Mouse (Mus musculus): ENCODE results near the gene Cldn19.
A peak's percentile ranks its signal among the peaks of the same experiment; 100 is the strongest.

The Cldn19 gene

GRCm38 (mm10) chr4:119255351-119255750 lies at the start of gene Cldn19:
Gene Cldn19, plus strand, starts transcription at chr4:119255414.
- no peak for DNase-seq (ENCODE audit: low read depth, low spot score)

GRCm38 (mm10) chr4:119216667-119217066 lies 38.5 kb upstream of the Cldn19 start:
- DNase-seq (ENCODE audit: low read depth, low spot score) = no peak

- DNase-seq (ENCODE audit: low read depth, low spot score) = no peak
Measured at GRCm38 (mm10) chr4:119218169-119218568, 37.0 kb upstream of the Cldn19 start, which contains the start of gene Tmem269. Gene Tmem269, minus strand, starts transcription at chr4:119218217.

- no peak for DNase-seq (ENCODE audit: low read depth, low spot score)
Measured at GRCm38 (mm10) chr4:119223696-119224095, 31.5 kb upstream of the Cldn19 start.

GRCm38 (mm10) chr4:119224534-119224933 lies 30.7 kb upstream of the Cldn19 start:
- no peak for DNase-seq (ENCODE audit: low read depth, low spot score)

- no peak for DNase-seq (ENCODE audit: low read depth, low spot score)
Measured at GRCm38 (mm10) chr4:119225719-119226118, 29.5 kb upstream of the Cldn19 start.

GRCm38 (mm10) chr4:119226751-119227150 lies 28.5 kb upstream of the Cldn19 start:
- no peak for DNase-seq (ENCODE audit: low read depth, low spot score)

GRCm38 (mm10) chr4:119232410-119233255 lies 22.6 kb upstream of the Cldn19 start, which contains the start of the genes AU022252 and P3h1:
Gene AU022252, minus strand, starts transcription at chr4:119232712.
Gene P3h1, plus strand, starts transcription at chr4:119232915.
- DNase-seq (ENCODE audit: low read depth, low spot score) = peak; percentile 99

GRCm38 (mm10) chr4:119233256-119233901 lies 21.8 kb upstream of the Cldn19 start:
- DNase-seq (ENCODE audit: low read depth, low spot score) = peak; percentile 57

- no peak for DNase-seq (ENCODE audit: low read depth, low spot score)
Measured at GRCm38 (mm10) chr4:119234348-119234747, 20.9 kb upstream of the Cldn19 start.

GRCm38 (mm10) chr4:119238661-119239060 lies 16.6 kb upstream of the Cldn19 start:
- no peak for DNase-seq (ENCODE audit: low read depth, low spot score)

- peak; percentile 65 for DNase-seq (ENCODE audit: low read depth, low spot score)
Measured at GRCm38 (mm10) chr4:119239181-119239682, 16.0 kb upstream of the Cldn19 start.

- no peak for DNase-seq (ENCODE audit: low read depth, low spot score)
Measured at GRCm38 (mm10) chr4:119241664-119242063, 13.6 kb upstream of the Cldn19 start.

GRCm38 (mm10) chr4:119242571-119242970 lies 12.6 kb upstream of the Cldn19 start:
- no peak for DNase-seq (ENCODE audit: low read depth, low spot score)

- no peak for DNase-seq (ENCODE audit: low read depth, low spot score)
Measured at GRCm38 (mm10) chr4:119244468-119245240, 10.6 kb upstream of the Cldn19 start.

- no peak for DNase-seq (ENCODE audit: low read depth, low spot score)
Measured at GRCm38 (mm10) chr4:119245556-119245955, 9.7 kb upstream of the Cldn19 start.

GRCm38 (mm10) chr4:119245961-119246360 lies 9.3 kb upstream of the Cldn19 start:
- DNase-seq (ENCODE audit: low read depth, low spot score) = no peak

- no peak for DNase-seq (ENCODE audit: low read depth, low spot score)
Measured at GRCm38 (mm10) chr4:119246688-119247225, 8.5 kb upstream of the Cldn19 start.

- DNase-seq (ENCODE audit: low read depth, low spot score) = peak; percentile 34
Measured at GRCm38 (mm10) chr4:119247462-119248235, 7.6 kb upstream of the Cldn19 start.

- no peak for DNase-seq (ENCODE audit: low read depth, low spot score)
Measured at GRCm38 (mm10) chr4:119248407-119248965, 6.7 kb upstream of the Cldn19 start.

Data from embryo, embryonic 11.5 days (tissue).